Mouse (Mus musculus) brown adipose tissue, adult 24 weeks (tissue): ENCODE measurements around the gene Chrd. TPM values are rescaled to one million over a fixed set of nuclear protein-coding genes. Genes with fewer than 3 reads are reported as not detected.

ENCODE experiments used
- H3K27ac ChIP-seq: fragments of 200-500 bp; replicated peaks from 2 replicates; pipeline ENCODE4 v1.5.1; 2012; ENCODE audit warnings: low read depth, mild to moderate bottlenecking, low read length
- H3K4me1 ChIP-seq: fragments of 200-500 bp; 2 replicates; pipeline ENCODE4 v1.6.1; 2012; ENCODE audit warnings: low read length, mixed read lengths; ENCODE audit not compliant: control insufficient read depth, insufficient read depth, insufficient read length
- H3K4me3 ChIP-seq: fragments of 200-500 bp; 2 replicates; pipeline ENCODE4 v1.5.1; 2012; ENCODE audit warnings: low read depth, mild to moderate bottlenecking, low read length, moderate library complexity; ENCODE audit not compliant: insufficient read depth
- polyA plus RNA-seq: library from polyadenylated mRNA; stranded (reverse); fragments of >200 nt; gene quantifications from 2 replicates; pipeline ENCODE4 v1.2.4, GENCODE M21; 2012; ENCODE audit not compliant: missing spikeins, insufficient read depth, insufficient read length

Chrd gene
- polyA plus RNA-seq, 1 experiment = 0.71 TPM

DNA sequence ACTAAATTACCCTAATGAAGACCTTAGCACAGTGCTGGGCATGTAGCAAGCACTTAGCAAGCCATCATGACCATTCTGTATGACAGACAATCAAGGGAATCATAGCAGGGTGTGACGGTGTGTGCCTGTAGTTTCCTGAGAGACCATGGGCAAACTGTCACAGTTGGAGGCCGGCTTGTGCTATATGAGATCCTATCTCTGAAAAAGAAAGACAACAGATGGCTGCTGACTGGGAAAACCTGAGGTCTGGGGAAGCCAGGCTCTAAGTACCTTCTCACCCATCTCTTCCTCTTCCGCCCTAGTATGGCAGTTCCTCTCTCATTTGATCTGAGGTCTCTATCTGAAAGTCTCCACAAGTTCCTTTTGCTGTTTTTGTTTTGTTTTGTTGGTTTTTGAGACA is 27.1 kb upstream of the Chrd start:
- no peak overlapping the region for H3K4me3 ChIP-seq
- no peak overlapping the region for H3K27ac ChIP-seq
- H3K4me1 ChIP-seq = no peaks in the 10 kb centered on the region

DNA sequence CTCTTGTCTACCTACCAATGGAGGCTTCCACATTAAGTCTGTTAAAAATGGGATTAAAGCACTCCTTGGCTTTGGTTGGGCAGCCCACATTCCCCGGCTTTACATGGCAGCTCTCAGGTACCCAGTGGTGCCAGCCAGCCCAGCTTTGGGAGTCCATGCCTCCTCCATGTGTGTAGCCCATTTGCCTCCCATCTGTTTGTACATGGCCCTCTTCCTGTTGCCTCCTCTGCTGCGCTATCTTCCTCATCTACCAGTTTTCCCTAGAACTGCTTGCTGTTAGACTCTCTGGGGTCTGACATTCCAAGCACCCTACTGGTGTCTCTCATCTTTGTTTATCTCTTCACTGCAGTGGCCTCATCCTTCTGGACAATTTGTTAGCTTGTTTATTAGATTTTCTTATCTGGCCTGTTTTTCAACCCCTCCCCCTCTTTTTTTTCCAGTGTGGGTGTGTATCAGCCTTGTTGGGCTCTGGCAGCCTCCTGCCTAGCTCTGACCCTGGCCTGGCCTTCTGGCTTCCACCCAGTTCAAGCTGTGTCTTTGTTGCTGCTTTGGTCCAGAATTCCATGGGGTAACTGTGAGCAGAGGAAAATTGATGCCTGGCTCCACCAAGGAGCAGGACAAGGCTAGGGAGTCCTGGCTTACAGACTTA is 26.4 kb upstream of the Chrd start:
- Histone ChIP-seq H3K27ac (no peak overlapping the region), H3K4me1 (no peaks in the 10 kb centered on the region), H3K4me3 (no peak overlapping the region)

DNA sequence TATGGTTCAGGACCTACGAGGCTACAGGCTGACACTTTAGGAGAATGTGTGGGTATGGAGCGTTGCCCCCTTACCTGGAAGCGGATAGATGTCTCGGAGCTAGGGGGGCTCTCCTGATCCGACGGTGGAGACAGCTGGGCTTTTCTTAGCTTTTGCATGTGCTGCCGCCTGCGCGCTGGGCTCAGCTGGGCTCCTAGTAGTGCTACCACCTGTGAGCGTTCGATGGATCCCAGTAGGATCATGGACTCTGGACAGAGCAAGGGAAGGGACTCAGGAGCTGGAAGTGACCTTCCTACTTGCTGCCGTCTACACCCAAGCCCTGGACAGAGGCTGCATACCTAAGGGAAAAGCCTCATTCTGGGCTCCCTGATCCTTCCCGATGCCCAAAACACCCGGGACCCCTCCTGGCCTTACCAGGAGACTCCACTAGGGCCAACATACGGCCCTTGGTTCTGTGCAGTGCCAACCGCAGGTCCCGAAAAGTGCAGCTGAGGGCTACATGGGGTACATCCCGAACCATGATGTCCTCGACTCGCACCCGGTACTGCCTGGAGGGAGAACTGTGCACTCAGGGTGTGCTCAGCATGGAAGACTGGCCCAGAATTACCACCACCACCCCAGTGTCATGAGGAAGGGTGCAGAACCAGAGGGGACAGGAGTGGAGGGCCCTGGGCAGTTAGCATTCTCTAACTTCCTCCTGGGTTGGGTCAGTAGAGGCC is 24.5 kb upstream of the Chrd start:
- Histone ChIP-seq H3K27ac (no peak overlapping the region), H3K4me1 (no peaks in the 10 kb centered on the region), H3K4me3 (no peak overlapping the region)

DNA sequence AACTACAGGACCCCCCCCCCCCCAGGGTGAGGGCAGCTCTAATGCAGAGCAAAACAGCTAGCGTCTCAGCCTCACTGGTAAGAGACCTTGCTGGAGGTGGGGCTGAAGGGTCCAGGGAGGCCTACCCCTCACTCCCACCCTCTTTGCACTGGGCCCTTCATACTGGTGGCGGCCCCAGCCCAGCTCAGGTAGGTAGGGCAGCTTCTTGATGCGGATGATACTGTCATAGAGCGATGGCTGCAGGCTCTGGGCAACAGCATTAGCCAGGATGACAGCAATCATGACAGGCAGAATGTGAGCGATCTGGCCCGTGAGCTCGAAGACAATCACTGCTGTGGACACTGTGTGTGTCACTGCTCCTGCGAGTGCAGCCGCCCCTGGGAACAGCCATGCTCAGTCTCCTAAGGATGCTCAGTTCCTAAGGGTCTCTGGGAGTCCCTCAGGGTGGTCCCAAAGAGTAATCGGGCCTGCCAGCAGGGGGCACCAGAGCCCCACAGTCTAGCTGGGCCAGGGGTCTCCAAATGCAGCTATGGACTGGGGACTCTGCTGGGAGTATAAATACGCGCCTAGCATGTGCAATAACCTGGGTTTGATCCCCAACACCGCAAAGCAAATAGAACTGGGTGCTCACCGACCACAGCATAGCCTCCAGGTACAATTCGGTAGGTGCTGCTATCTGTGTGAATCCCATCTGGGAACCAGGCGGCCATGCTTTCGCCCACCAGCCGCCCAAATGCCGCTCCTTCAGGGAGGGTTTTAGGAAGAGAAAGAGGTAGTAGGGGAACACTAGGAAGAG is 23.8 kb upstream of the Chrd start:
- no peak overlapping the region for H3K27ac ChIP-seq
- H3K4me1 ChIP-seq = no peaks in the 10 kb centered on the region
- H3K4me3 ChIP-seq = no peak overlapping the region

DNA sequence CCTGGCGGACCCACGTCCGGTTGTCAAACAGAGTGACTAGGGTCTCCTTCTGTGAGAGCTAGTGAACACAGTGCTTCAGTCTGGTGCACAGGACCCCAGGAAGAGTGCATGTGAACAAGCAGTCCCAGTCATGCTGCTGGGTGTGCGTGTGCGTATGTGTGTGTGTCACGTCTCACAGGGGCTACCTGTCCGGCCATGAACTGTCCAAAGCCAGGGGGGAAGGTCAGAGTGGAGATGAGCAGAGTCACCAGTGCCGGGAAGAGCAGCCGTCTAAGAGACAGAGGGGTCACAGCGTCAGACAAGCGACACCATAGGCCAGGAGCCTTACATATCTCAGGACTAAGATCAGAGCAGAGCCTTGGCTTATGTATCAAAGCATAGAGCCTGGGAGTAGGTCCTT is 22.6 kb upstream of the Chrd start:
- no peaks in the 10 kb centered on the region for H3K4me1 ChIP-seq
- H3K27ac ChIP-seq = no peak overlapping the region
- no peak overlapping the region for H3K4me3 ChIP-seq

DNA sequence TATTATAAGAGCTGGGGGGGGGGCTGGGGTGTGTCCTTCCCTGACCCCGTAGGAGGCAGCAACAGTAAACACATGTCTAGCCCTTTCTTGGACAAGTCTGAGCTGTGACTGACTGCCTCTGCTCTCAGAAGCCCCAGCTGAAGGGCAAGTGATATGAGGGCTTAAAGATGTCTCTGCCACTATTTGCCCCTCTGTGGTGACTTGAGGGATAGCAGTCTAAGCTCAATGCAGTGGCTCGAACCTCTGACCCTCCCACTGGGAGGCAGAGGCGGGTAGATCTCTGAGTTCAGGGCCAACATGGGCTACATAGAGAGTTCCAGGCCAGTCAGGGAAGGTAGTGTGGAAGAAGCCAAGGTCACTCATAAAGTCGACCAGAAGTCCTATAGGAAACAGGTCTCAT is 22.1 kb upstream of the Chrd start:
- Histone ChIP-seq H3K4me3 (no peak overlapping the region), H3K27ac (no peak overlapping the region), H3K4me1 (no peaks in the 10 kb centered on the region)

DNA sequence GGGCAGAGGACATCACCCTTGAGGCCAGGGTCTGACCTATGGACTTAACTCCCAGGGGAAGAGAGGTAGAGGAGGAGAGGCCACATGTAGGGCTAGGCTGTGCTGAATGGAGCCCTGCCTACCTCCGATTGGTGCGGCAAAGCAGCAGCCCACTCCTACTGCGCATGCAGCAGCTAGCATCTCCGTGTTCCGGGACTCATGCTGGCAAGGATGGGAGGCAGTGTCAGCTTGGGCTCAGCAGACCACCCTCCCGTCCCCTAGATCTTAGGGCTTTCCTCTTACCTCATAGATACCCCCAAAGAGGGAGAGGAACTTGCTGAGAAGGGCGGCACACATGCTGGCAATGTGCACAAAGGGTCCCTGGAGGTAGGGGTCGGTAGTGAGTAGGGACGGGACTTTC is 20.7 kb upstream of the Chrd start:
- Histone ChIP-seq H3K4me1 (no peaks in the 10 kb centered on the region), H3K27ac (no peak overlapping the region), H3K4me3 (no peak overlapping the region)

DNA sequence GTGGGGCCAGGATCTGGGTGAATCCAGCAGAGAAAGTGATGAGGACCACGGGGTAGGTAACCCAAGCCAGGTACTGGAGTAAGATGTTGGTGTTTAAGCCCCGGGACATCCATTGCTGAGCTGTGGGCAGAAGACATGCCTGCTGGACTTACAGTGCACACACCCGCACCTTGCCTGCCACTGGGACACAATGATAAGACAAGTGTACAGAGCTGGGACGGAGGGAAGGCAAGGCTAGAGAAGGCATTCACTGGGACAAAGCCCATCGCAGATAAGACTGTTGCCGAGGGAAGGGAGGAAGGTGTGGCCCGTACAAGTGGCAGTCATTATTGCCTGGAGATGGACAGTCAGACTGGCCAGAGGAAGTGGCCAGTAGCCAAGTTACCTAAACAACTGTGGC is 20.0 kb upstream of the Chrd start:
- Histone ChIP-seq H3K27ac (no peak overlapping the region), H3K4me1 (no peaks in the 10 kb centered on the region), H3K4me3 (no peak overlapping the region)

DNA sequence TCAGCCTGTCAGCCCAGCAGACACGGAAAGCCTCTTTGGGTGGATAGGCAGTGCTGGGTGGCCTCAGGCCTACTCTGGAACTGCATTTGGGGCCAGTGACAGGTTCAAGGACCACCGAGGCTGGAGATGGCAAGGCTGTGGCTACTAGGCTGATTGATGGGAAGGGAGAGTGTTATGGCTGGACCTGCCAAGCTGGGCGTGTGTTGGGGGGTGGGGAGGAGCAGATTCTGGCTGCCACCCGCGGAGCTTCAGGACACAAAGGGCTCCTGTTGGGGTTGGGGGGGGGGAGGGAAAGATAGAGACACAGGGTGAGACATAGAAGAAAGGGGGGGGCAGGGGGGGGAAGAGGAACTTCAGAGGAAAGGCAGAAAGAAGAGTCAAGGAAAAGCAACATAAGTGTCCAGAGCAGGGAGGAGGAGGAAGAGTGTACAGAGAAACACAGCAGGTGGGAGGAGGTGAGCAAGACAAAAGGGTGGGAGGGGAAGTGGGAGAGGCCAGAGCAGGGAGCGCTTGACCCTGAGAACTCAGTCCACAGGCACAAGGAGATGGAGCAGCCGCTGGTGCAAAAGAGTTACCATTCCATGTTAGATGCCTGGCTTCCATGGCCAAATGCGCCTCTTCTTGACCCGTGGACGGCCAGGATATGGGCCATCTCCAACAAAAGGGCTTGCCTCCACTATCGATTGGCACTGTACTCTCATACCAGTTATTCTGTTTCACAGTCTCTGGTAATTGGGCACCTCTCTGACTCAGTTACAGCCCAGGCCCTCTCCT is 18.4 kb upstream of the Chrd start:
- Histone ChIP-seq H3K27ac (no peak overlapping the region), H3K4me1 (no peaks in the 10 kb centered on the region; the same call in 1 of the 2 replicates), H3K4me3 (no peak overlapping the region)

DNA sequence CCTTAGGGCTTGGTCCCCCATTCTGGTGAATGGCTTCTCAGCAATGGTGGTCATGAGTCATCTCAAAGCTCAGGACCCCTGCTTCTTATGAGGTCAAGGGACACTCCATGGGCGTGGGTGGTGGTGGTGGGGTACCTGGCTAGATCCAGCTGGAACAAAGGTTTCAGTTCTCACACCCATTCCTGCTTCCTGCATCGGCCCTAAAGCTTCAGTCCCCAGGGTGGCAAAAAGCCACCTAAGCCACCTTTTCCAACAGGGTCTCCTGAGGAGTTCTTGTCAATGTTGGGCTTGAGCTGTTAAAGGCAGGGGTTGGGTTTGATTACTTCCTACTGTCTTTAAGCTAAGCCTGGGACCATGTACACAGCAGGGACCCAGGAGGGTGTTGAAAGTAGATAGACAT is 17.8 kb upstream of the Chrd start:
- Histone ChIP-seq H3K27ac (no peak overlapping the region), H3K4me3 (peak overlapping the region; percentile 65; the same call in 1 of the 2 replicates), H3K4me1 (no peaks in the 10 kb centered on the region; the same call in 1 of the 2 replicates)

DNA sequence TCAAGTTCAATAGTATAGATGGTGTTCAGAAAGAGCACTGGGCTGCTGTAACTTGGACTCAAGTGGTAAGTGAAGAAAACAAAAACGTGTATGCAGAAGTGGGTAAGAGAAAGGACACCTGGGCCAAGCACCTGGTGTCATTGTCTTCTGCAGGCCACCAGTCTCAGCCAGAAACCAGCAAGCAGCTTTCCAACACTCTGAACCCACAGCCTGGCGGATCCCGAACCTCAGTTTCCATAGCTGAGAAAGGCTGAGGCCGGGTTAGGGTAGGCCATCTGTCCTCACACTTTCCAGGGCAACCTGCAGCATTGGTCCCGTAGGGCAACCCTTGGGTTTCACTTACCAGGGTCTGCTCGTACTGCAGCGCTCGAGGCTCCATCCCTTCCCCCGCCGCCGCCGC is 17.4 kb upstream of the Chrd start:
- H3K4me3 ChIP-seq = peak overlapping the region; percentile 65

DNA sequence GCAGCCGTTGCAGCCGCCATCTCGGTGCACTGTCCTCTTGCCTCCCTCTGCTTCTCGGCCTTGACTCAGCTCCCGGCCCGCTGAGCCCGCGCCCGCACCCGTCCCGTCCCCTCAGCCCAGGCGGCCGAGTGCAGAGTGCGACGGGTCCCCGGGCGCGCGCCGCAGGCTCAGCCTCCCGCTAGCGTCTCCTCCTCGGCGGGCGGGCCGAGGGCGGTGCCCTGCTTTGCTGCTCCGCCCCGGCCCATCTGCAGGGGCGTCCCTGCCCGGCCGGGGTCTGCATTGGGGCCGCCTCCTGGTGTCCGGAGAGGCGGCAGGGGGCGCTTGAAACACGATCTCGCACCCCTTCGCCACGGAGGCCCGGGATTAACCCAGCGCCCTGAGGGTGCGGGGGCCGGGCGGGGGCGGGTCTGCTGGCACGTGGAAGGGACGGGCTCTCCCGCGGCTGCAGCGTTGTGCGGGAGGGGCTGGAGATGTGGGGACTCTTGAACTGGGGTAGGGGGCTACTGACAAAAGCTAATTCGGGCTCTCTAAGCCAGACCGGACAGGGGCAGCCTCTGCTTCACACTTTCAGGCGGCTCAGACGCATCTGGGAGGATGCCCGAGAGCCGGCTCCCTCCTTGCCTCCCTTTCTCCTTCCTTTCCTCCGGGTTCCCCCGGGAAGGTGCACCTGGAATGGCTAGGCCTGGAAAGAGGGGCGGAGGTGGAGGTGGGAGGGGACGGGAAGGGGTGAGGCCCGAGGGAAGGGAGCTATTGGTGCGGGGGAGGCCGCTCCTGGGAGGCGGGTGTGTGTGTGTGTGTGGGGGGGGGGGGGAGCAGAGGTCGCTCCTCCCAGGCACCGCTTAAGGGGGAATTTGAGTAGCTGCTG is 16.7 kb upstream of the Chrd start:
- H3K4me1 ChIP-seq = no peaks in the 10 kb centered on the region; the same call in 1 of the 2 replicates
- H3K27ac ChIP-seq = peak overlapping the region; percentile 68
- H3K4me3 ChIP-seq = peak overlapping the region; percentile 65

More for the DNA sequence above, 17.4 kb upstream of the Chrd start:
- H3K27ac ChIP-seq = no peak overlapping the region
- H3K4me1 ChIP-seq = no peaks in the 10 kb centered on the region; the same call in 1 of the 2 replicates

DNA sequence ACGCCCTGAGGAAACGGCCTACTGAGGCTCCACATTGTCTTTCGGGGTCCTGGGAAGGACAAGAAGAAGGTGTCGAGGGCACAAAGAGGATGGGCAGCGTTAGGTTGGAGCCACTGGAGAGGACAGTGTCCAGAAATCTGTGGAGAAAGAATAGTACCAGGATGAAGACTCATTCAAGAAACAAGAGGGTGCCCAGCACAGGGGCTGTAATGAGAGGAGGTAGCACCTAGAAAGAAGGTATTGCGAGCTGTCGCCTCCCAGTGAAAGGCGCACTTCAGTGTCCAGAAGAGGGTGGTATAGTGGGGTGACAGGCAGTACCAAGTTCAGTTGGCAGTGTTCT is 16.1 kb upstream of the Chrd start:
- no peaks in the 10 kb centered on the region; the same call in 1 of the 2 replicates for H3K4me1 ChIP-seq
- H3K27ac ChIP-seq = peak overlapping the region; percentile 68
- peak overlapping the region; percentile 60 for H3K4me3 ChIP-seq
